Mouse (Mus musculus) neural tube, embryonic 15.5 days (tissue): ENCODE measurements around the gene Pglyrp1. TPM values are rescaled to one million over a fixed set of nuclear protein-coding genes. Genes with fewer than 3 reads are reported as not detected.

Experiments used
- ATAC-seq: fragments of 200-750 bp; cut with Nextera tagmentation; 2 replicates; pipeline ENCODE4 v1.8.0; 2017; ENCODE audit warnings: mild to moderate bottlenecking, moderate TSS enrichment, moderate library complexity; ENCODE audit not compliant: low FRiP score
- H3K27ac ChIP-seq: fragments of 300-500 bp; sonication (generic); replicated peaks from 2 replicates; pipeline ENCODE4 v1.5.1; 2015; ENCODE audit warnings: mild to moderate bottlenecking, inconsistent platforms
- H3K27me3 ChIP-seq: fragments of 300-500 bp; sonication (generic); replicated peaks from 2 replicates; pipeline ENCODE4 v1.6.1; 2015; ENCODE audit warnings: inconsistent platforms
- H3K36me3 ChIP-seq: fragments of 300-500 bp; sonication (generic); 2 replicates; pipeline ENCODE4 v1.6.1; 2015; ENCODE audit warnings: inconsistent platforms
- H3K4me1 ChIP-seq: fragments of 300-500 bp; sonication (generic); 2 replicates; pipeline ENCODE4 v1.6.1; 2015; ENCODE audit warnings: inconsistent platforms
- H3K4me2 ChIP-seq: fragments of 300-500 bp; sonication (generic); 2 replicates; pipeline ENCODE4 v1.6.1; 2015; ENCODE audit warnings: inconsistent platforms, mild to moderate bottlenecking, moderate library complexity
- H3K4me3 ChIP-seq: fragments of 300-500 bp; sonication (generic); replicated peaks from 2 replicates; pipeline ENCODE4 v1.5.1; 2015; ENCODE audit warnings: mild to moderate bottlenecking, inconsistent platforms
- H3K9ac ChIP-seq: fragments of 300-500 bp; sonication (generic); replicated peaks from 2 replicates; pipeline ENCODE4 v1.6.1; 2015; ENCODE audit warnings: mild to moderate bottlenecking, inconsistent platforms
- H3K9me3 ChIP-seq: fragments of 300-500 bp; sonication (generic); replicated peaks from 2 replicates; pipeline ENCODE4 v1.6.1; 2016; ENCODE audit warnings: inconsistent platforms
- WGBS: fragments of 180-500 bp; shearing (Covaris S2); methylation state at CpG from one replicate; pipeline ENCODE4 v1.1.7; 2015; ENCODE audit warnings: mixed read lengths; 5-methylcytosine and 5-hydroxymethylcytosine counted together
- polyA plus RNA-seq: library from polyadenylated mRNA; unstranded; fragments of >200 nt; fragmentation: Nextera tagmentation; extraction: Ambion mirVana; gene quantifications from 2 replicates; pipeline ENCODE4 v1.2.1, GENCODE M21; 2015

Gene Pglyrp1
- polyA plus RNA-seq, 1 experiment from 2014 or later = 19.2 TPM

DNA sequence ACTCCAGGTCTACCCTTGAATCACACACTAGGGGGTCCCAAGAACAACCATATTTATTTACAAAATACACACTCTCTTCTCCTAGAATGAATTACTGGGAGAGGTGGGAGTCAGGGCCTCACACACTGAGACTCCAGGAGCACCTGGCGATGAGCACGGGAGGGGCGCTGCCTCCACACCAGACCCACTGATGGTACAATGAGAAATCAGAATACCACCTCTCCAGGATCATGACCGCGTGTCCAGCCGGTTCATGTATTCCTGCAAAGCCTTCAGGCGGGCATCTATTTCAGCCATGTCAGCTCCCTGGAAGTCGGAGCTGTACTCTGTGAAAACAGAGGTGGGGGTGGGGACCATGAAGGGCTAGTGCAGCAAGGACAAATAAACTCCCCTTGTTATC, 19.7 kb downstream of the Pglyrp1 start:
- Histone ChIP-seq H3K27me3 (no peaks in the 10 kb centered on the region), H3K4me2 (no peak overlapping the region), H3K27ac (no peak overlapping the region), H3K36me3 (no peaks in the 10 kb centered on the region), H3K4me3 (no peak overlapping the region), H3K4me1 (peaks cover 24% of the 10 kb centered on the region), H3K9me3 (no peaks in the 10 kb centered on the region), H3K9ac (no peak overlapping the region)
- WGBS = 94% methylated on average over 8 of the region's 8 CpGs
- ATAC-seq = no peak

DNA sequence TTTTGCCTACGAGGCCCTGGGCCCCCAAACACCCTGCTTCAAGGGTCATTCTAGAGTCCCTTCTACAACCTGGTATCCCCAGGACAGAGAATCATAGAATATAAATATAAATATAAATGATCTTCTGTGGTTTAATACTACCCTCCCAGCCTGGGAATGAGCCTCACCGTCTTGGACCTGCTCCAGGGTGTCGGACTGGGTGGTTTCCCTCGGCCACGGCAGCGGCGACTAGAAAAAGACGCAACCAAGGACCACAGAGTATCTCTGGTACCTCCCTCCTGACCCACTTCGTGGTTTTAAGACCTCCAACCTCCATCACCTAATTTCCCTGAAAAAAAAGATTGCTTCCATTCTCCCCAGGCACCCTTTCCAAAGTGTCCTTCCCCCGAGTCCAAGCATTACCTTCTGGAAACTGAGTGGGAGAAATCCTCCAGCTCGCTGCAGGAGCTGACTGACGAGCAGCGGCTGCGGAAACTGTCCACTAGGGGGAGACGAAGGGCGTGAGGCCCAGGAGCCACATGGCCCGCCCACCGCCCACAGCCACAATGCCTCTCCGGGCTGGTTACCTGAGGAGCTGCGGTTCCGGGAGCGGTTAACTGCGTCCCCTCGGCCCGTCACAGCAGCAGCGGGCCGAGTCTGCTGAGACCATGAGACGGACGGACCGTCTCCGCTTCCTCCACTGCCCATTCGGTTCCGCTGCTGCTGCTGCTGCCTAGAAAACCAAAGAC, 20.9 kb downstream of the Pglyrp1 start:
- H3K4me3 ChIP-seq = peak overlapping the region; percentile 56
- no peaks in the 10 kb centered on the region for H3K9me3 ChIP-seq
- H3K27me3 ChIP-seq = no peaks in the 10 kb centered on the region
- H3K4me2 ChIP-seq = peak overlapping the region; percentile 89
- H3K4me1 ChIP-seq = peaks cover 31% of the 10 kb centered on the region
- no peaks in the 10 kb centered on the region for H3K36me3 ChIP-seq
- peak; percentile 70 for ATAC-seq
- H3K9ac ChIP-seq = peak overlapping the region; percentile 63
- H3K27ac ChIP-seq = peak overlapping the region; percentile 76
- 19% methylated on average over 33 of the region's 33 CpGs for WGBS

DNA sequence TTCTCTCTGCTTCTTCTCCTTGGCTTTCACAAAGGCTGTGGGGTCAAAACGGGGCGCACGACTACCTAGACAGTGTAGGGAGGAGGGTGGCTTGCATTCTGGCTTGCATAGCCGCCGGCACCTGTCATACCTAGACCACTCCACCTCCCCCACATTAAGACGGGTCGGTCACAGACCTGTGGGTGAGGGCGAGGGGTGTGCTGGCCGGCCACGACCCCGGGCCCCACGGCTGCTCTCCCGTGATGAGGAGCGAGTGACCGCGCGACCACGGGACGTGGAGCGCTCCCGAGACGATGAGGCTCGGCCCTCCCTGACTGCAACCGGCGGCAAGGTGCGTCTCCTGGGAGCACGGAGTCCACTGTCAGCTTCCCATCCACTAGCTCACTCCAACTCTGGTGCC, 21.9 kb downstream of the Pglyrp1 start:
- WGBS = 28% methylated on average over 26 of the region's 27 CpGs
- peak; percentile 26 for ATAC-seq
- Histone ChIP-seq H3K9me3 (no peaks in the 10 kb centered on the region), H3K4me2 (peak overlapping the region; percentile 89), H3K4me1 (peaks cover 31% of the 10 kb centered on the region), H3K27me3 (no peaks in the 10 kb centered on the region), H3K27ac (peak overlapping the region; percentile 49; the same call in 1 of the 2 replicates), H3K4me3 (peak overlapping the region; percentile 56), H3K9ac (peak overlapping the region; percentile 63), H3K36me3 (no peaks in the 10 kb centered on the region)

DNA sequence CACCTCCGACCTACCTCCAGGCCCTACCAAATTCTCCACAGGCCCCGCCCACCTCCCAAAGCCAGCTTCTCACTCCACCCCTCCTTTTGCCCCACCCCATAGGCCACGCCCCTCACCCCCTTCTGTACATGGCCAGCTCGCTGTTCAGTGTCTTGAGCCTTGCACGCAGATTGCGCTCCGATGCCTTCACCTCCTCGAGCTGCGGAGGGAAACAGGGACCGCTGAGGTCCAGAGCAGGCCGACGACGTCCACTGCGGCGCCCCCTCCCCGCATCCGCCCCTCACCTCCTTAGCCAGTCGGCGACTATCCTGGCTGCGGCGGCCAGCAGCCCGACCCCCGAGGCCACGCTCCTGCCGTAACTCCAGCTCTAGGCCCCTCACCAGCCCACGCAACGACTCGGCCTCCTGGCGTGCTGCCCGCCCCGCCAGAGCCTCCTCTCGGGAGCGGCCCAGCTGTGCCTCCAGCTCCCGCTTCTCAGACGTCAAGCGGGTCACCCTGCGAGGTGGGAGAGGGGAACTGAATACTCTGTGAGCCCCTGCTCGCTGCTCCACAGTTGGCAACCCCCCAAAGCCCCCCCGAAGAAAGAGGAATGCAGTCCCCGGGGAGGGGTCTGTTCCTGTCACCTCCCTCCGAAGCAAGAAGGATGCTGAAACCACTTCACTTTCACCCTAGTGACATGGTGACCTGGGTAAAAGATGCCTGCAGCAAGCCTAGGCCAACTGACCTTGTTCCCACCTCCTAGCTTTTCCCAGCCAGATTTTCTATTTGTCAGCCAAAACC, 22.7 kb downstream of the Pglyrp1 start:
- 1% methylated on average over 40 of the region's 41 CpGs for WGBS
- peak; percentile 49 for ATAC-seq

DNA sequence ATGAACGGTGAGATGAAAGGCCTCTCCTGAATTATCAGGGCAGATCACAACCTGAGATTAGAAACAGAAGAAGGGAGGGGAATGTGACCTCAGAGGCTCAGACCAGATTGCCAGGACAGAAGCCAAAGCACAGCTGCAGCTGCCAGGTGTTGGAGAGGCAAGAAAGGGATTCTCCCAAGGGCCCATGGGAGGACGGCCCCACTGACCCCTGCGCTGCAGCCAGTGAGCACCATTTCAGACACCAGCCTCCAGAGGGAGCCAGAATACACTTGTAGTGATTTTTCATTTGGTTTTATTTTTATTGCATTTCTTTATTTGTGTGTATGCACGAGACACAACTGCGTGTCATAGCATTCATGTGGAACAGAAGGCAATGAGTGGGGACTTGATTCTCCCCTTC, 25.4 kb downstream of the Pglyrp1 start:
- Histone ChIP-seq H3K4me3 (no peak overlapping the region), H3K27ac (no peak overlapping the region), H3K9ac (no peak overlapping the region), H3K4me2 (no peak overlapping the region), H3K27me3 (no peaks in the 10 kb centered on the region), H3K36me3 (0 out of 2 replicates have a peak, but pooled peaks cover 7% of the 10 kb centered on the region), H3K9me3 (no peaks in the 10 kb centered on the region), H3K4me1 (peaks cover 31% of the 10 kb centered on the region)
- WGBS = 22% methylated on average over 5 of the region's 5 CpGs
- no peak for ATAC-seq

More for the DNA sequence above, 22.7 kb downstream of the Pglyrp1 start:
- Histone ChIP-seq H3K4me2 (peak overlapping the region; percentile 89), H3K4me3 (peak overlapping the region; percentile 56), H3K4me1 (peaks cover 31% of the 10 kb centered on the region), H3K27ac (peak overlapping the region; percentile 49; the same call in 1 of the 2 replicates), H3K9ac (peak overlapping the region; percentile 57), H3K9me3 (no peaks in the 10 kb centered on the region), H3K27me3 (no peaks in the 10 kb centered on the region), H3K36me3 (no peaks in the 10 kb centered on the region)

DNA sequence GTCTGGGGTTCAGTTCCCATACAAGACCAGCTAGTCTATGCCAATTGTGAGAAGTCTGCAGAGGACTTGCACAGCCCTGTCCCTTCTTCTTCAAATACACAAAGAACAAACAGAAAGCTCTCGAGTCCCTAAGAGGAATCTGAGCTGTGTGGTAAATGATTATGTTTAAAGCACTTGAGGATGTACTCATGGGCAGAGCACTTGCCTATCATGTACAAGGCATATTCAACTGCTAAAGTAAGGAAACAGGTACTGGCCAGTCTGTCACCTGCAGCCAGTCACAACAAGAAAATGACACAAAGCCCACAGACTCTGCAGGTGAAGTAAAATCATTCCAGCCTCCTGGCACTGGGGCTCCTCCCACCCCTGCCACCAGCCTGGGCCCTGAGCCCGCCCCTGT, 29.4 kb downstream of the Pglyrp1 start:
- 0 out of 2 replicates have a peak, but pooled peaks cover 7% of the 10 kb centered on the region for H3K36me3 ChIP-seq
- H3K27ac ChIP-seq = no peak overlapping the region
- no peak overlapping the region for H3K9ac ChIP-seq
- no peak overlapping the region for H3K4me3 ChIP-seq
- no peak for ATAC-seq
- no peak overlapping the region for H3K4me2 ChIP-seq
- H3K27me3 ChIP-seq = no peaks in the 10 kb centered on the region
- H3K9me3 ChIP-seq = no peaks in the 10 kb centered on the region
- peaks cover 7% of the 10 kb centered on the region; the same call in 1 of the 2 replicates for H3K4me1 ChIP-seq
- WGBS = 84% methylated on average over 2 of the region's 2 CpGs

DNA sequence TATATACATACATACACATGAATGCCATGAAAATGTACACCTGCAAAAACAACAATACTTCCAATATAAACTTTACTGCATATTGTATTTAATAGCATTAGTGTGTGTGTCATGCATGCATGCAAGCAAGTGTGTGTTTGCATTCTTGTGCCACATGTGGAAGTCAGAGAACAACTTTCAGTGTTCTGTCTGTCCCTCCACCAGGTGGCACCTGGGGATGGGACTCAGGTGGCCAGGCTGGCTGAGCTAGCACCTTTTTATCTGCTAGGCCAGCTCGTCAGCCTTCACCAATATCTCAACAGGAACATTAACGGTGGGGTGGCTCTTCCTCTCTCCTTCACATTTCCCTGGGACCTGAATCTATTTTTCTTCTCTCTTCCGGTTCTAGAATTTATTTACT, 31.4 kb downstream of the Pglyrp1 start:
- H3K36me3 ChIP-seq = 0 out of 2 replicates have a peak, but pooled peaks cover 7% of the 10 kb centered on the region
- WGBS = 58% methylated on average over 3 of the region's 3 CpGs
- H3K27ac ChIP-seq = no peak overlapping the region
- H3K9me3 ChIP-seq = no peaks in the 10 kb centered on the region
- no peak overlapping the region for H3K9ac ChIP-seq
- no peak overlapping the region for H3K4me3 ChIP-seq
- ATAC-seq = no peak
- no peak overlapping the region for H3K4me2 ChIP-seq
- no peaks in the 10 kb centered on the region for H3K27me3 ChIP-seq
- H3K4me1 ChIP-seq = no peaks in the 10 kb centered on the region; the same call in 1 of the 2 replicates

DNA sequence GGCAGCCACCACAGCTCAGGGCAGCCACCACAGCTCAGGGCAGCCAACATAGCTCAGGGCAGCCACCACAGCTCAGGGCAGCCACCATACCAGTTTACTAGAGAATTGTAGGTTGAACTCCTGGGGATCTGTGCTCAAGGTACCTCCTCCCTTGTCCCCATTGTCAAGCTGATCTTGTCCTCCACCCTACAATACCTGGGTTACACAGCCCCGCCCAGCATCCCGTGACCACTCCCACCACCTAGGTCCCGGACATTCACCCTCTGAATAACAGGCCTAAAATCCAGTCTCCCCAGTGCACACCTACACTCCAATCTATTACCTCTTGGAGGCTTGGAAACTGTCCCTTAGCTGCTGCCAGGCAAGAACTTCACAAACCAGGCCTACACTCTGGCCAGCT, 33.8 kb downstream of the Pglyrp1 start:
- H3K27me3 ChIP-seq = no peaks in the 10 kb centered on the region
- H3K9me3 ChIP-seq = no peaks in the 10 kb centered on the region
- no peak for ATAC-seq
- no peak overlapping the region for H3K27ac ChIP-seq
- H3K4me2 ChIP-seq = no peak overlapping the region
- 0 out of 2 replicates have a peak, but pooled peaks cover 7% of the 10 kb centered on the region for H3K36me3 ChIP-seq
- H3K4me1 ChIP-seq = peaks cover 14% of the 10 kb centered on the region
- 82% methylated on average over 3 of the region's 3 CpGs for WGBS
- H3K9ac ChIP-seq = no peak overlapping the region
- H3K4me3 ChIP-seq = no peak overlapping the region

DNA sequence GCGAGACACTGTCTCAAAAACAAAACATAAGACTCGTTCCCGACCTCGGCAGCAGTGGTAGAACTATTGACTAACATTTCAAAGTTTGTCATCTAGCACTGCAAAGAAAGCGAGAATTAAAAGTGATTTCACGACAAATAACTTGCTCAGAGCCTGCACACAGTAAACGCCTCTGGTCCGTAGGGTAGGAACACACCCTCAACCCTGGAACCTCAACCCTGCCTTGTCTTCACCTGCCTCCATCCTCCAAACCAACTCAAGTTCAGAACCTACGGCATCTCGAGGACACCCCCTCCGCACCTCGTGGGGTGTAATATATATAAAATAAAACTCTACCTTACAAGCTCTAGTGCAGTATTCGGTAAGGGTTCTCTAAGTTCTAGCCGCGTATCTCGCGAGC, 38.7 kb downstream of the Pglyrp1 start:
- WGBS = 7% methylated on average over 17 of the region's 17 CpGs
- ATAC-seq = no peak; the same call in 1 of the 2 replicates
- no peaks in the 10 kb centered on the region for H3K36me3 ChIP-seq
- peaks cover 21% of the 10 kb centered on the region for H3K4me1 ChIP-seq
- peak overlapping the region; percentile 84 for H3K4me2 ChIP-seq
- peak overlapping the region; percentile 51 for H3K9ac ChIP-seq
- H3K27ac ChIP-seq = no peak overlapping the region
- no peaks in the 10 kb centered on the region for H3K27me3 ChIP-seq
- H3K9me3 ChIP-seq = no peaks in the 10 kb centered on the region
- H3K4me3 ChIP-seq = peak overlapping the region; percentile 59

DNA sequence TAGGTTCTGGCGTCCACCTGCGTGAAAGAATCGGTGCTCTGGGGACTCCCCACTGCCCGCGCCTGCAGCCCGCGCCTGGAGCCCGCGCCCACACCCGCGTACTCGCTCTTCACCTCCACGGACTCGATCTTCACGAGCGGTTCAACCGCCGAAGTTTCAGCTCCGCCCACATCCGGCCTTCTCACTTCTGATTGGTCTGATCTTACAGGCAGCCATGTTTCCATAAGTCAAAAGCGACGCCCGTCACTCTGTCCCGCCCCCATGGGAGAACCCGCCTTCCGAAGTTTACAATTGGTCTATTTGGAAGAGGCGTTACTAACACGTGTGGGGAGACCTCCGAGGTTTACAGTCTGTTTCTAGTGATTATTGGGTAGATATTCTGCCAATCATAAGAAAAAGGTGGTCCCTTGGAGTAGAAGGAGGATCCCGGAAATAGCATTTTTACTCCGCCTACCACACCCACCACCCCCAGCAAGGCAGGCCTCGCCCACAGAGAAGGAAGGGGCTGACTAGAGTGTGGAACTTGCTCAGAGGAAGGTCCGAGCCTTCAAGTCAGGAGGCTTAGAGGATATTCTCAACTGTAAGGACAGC, 39.2 kb downstream of the Pglyrp1 start, which contains the start of gene Ccdc61:
TSS of gene Ccdc61 (minus strand) at position 175 of the 591 bp plus-strand sequence.
- WGBS = under 1% methylated on average over 33 of the region's 33 CpGs
- H3K9ac ChIP-seq = peak within 1 kb of the TSS; percentile 51
- H3K4me1 ChIP-seq = peaks cover 21% of the 10 kb centered on the region
- H3K9me3 ChIP-seq = no peaks in the 10 kb centered on the region
- peak within 1 kb of the TSS; percentile 42; the same call in 1 of the 2 replicates for H3K27ac ChIP-seq
- no peaks in the 10 kb centered on the region for H3K36me3 ChIP-seq
- peak within 1 kb of the TSS; percentile 84 for H3K4me2 ChIP-seq
- peak; percentile 99 for ATAC-seq
- H3K4me3 ChIP-seq = peak within 1 kb of the TSS; percentile 59
- no peaks in the 10 kb centered on the region for H3K27me3 ChIP-seq

DNA sequence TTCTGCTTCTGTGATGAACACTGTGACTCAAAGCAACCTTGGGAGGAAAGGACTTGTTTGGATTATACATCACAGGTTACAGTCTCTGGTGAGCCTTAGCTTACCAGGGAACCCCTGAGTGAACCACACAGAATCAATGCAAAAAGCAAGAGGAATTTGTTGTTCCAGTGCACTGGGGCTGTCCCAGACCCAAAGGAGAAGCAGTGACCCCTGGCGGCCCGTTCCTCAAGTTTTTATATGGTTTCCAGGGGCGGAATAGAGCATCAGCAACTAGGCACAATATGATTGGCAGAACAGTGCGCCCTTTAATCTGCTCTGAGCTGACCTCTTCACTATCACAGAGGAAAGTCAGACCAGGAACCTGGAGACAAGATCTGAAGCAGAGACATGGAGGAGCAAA, 45.1 kb downstream of the Pglyrp1 start:
- 73% methylated on average over 4 of the region's 4 CpGs for WGBS
- no peaks in the 10 kb centered on the region for H3K27me3 ChIP-seq
- H3K36me3 ChIP-seq = no peaks in the 10 kb centered on the region
- no peak overlapping the region for H3K4me3 ChIP-seq
- H3K4me2 ChIP-seq = no peak overlapping the region
- no peak for ATAC-seq
- no peak overlapping the region for H3K27ac ChIP-seq
- H3K9me3 ChIP-seq = no peaks in the 10 kb centered on the region
- H3K4me1 ChIP-seq = peaks cover 7% of the 10 kb centered on the region
- H3K9ac ChIP-seq = no peak overlapping the region
